Mouse (Mus musculus): ENCODE measurements around the gene Olfr1315-ps1.

GRCm38 (mm10) chr2:112096681-112097080, 18.6 kb downstream of the Olfr1315-ps1 start, which contains the start of gene Olfr1314:
- TF ChIP-seq GATA1 (IDR thresholded peaks at IDR 0.05; ENCODE audit: borderline replicate concordance, low read length) (no peak), FLI1 (IDR thresholded peaks at IDR 0.05; ENCODE audit: low read length) (no peak)

All from megakaryocyte, embryonic 14.5 days (primary cell).